Mouse (Mus musculus) embryonic facial prominence, embryonic 13.5 days (tissue): ENCODE results near the gene Car8. TPM values are rescaled to one million over a fixed set of nuclear protein-coding genes. Genes with fewer than 3 reads are reported as not detected.
"Not testable (repeated sequence)": the region's sequence is repeated elsewhere in the genome, so short reads cannot be mapped to it uniquely, and the experiment has no call there.

Experiments
- ATAC-seq: fragments of 200-750 bp; cut with Nextera tagmentation; 2 replicates; pipeline ENCODE4 v1.8.0; 2017; ENCODE audit warnings: low read depth; ENCODE audit not compliant: insufficient number of reproducible peaks, insufficient read depth, low FRiP score, low TSS enrichment
- H3K27ac ChIP-seq: fragments of 300-500 bp; sonication (generic); 2 replicates; pipeline ENCODE4 v1.5.1; 2015; ENCODE audit warnings: moderate library complexity, mild to moderate bottlenecking, inconsistent platforms
- H3K27me3 ChIP-seq: fragments of 300-500 bp; sonication (generic); 2 replicates; pipeline ENCODE4 v1.6.1; 2015; ENCODE audit warnings: mild to moderate bottlenecking, inconsistent platforms
- H3K36me3 ChIP-seq: fragments of 300-500 bp; sonication (generic); 2 replicates; pipeline ENCODE4 v1.6.1; 2015; ENCODE audit warnings: mild to moderate bottlenecking, inconsistent platforms
- H3K4me1 ChIP-seq: fragments of 300-500 bp; sonication (generic); 2 replicates; pipeline ENCODE4 v1.6.1; 2015; ENCODE audit warnings: inconsistent platforms
- H3K4me2 ChIP-seq: fragments of 300-500 bp; sonication (generic); 2 replicates; pipeline ENCODE4 v1.6.1; 2015; ENCODE audit warnings: moderate library complexity, mild to moderate bottlenecking, inconsistent platforms
- H3K4me3 ChIP-seq: fragments of 300-500 bp; sonication (generic); 2 replicates; pipeline ENCODE4 v1.5.1; 2015; ENCODE audit warnings: mild to moderate bottlenecking, inconsistent platforms
- H3K9ac ChIP-seq: fragments of 300-500 bp; sonication (generic); 2 replicates; pipeline ENCODE4 v1.6.1; 2015; ENCODE audit warnings: mild to moderate bottlenecking, inconsistent platforms
- H3K9me3 ChIP-seq: fragments of 300-500 bp; sonication (generic); 2 replicates; pipeline ENCODE4 v1.6.1; 2016; ENCODE audit warnings: inconsistent platforms
- WGBS: fragments of 180-500 bp; shearing (Covaris S2); methylation state at CpG from one replicate; pipeline ENCODE4 v1.1.7; 2015; ENCODE audit warnings: mixed read lengths; 5-methylcytosine and 5-hydroxymethylcytosine counted together
- polyA plus RNA-seq: library from polyadenylated mRNA; unstranded; fragments of >200 nt; fragmentation: Nextera tagmentation; extraction: Ambion mirVana; gene quantifications from 2 replicates; pipeline ENCODE4 v1.2.1, GENCODE M21; 2015

Car8 gene
- polyA plus RNA-seq, 1 experiment from 2014 or later, result 2.6 TPM

- no peak overlapping the region for H3K4me2 ChIP-seq
- 65% methylated on average over 5 of the region's 5 CpGs for WGBS
Measured at GRCm38 (mm10) chr4:8200081-8200480, 38.8 kb downstream of the Car8 start.

DNA sequence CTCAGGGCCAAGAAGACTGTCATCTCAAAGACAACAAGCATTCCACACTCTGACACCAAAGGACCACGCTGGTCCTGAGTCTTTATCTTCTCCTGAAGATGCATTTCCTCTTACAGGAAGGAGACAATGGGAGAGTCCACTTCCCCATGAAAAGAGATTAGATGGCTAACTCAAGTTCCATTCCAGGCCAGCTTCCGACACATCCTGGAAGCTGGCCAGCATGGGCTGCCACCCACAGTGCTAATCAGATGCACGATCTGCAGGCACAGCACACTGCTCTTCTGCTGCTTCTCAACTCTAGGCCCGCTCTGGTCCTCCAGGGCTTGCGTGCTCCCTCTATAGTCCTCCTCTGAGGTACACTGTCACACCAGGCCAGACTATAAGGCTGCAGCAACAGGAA lies 40.8 kb downstream of the Car8 start:
- ATAC-seq, result no peak
- 72% methylated on average over 5 of the region's 5 CpGs for WGBS
- no peak overlapping the region for H3K4me3 ChIP-seq

More at GRCm38 (mm10) chr4:8200081-8200480, 38.8 kb downstream of the Car8 start:
- no peak for ATAC-seq
- Histone ChIP-seq H3K27me3 (no peaks in the 10 kb centered on the region), H3K4me1 (no peaks in the 10 kb centered on the region), H3K36me3 (no peaks in the 10 kb centered on the region), H3K4me3 (no peak overlapping the region), H3K9me3 (no peaks in the 10 kb centered on the region), H3K9ac (no peak overlapping the region), H3K27ac (no peak overlapping the region)

DNA sequence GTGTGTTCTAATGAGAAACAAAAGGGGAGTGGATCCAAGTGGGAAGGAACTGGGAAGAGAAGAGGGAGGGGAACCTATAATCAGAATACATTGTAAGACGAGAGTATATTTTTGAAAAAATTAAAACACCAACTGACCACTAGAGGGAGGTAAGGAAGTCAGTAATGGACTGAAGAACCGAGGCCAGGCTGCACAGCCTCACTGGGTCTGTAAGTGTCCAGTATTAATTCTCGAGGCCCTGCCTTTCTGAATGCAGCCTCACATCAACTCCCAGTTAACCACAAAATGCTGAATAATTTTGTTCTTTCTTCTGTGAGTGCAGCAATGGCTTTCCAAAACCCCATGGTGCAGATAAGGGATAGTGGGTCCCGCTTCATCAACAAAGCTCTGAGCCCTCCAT lies 48.4 kb downstream of the Car8 start:
- no peak overlapping the region for H3K27ac ChIP-seq
- no peaks in the 10 kb centered on the region for H3K4me1 ChIP-seq
- WGBS, result 73% methylated on average over 4 of the region's 4 CpGs
- H3K4me3 ChIP-seq, result no peak overlapping the region
- no peaks in the 10 kb centered on the region for H3K27me3 ChIP-seq
- H3K36me3 ChIP-seq, result no peaks in the 10 kb centered on the region
- no peak overlapping the region for H3K9ac ChIP-seq
- no peaks in the 10 kb centered on the region for H3K9me3 ChIP-seq
- no peak for ATAC-seq
- H3K4me2 ChIP-seq, result no peak overlapping the region

More for the DNA sequence above, 40.8 kb downstream of the Car8 start:
- H3K9me3 ChIP-seq, result no peaks in the 10 kb centered on the region
- no peaks in the 10 kb centered on the region for H3K36me3 ChIP-seq
- no peak overlapping the region for H3K4me2 ChIP-seq
- no peak overlapping the region for H3K9ac ChIP-seq
- no peak overlapping the region for H3K27ac ChIP-seq
- H3K4me1 ChIP-seq, result no peaks in the 10 kb centered on the region
- H3K27me3 ChIP-seq, result no peaks in the 10 kb centered on the region

GRCm38 (mm10) chr4:8186921-8187687 lies 51.7 kb downstream of the Car8 start:
- H3K9me3 ChIP-seq, result no peaks in the 10 kb centered on the region
- H3K36me3 ChIP-seq, result no peaks in the 10 kb centered on the region
- no peaks in the 10 kb centered on the region for H3K27me3 ChIP-seq
- H3K27ac ChIP-seq, result no peak overlapping the region
- no peak for ATAC-seq
- H3K4me1 ChIP-seq, result no peaks in the 10 kb centered on the region
- H3K4me2 ChIP-seq, result no peak overlapping the region
- H3K9ac ChIP-seq, result no peak overlapping the region
- WGBS, result 79% methylated on average over 8 of the region's 8 CpGs
- no peak overlapping the region for H3K4me3 ChIP-seq

- no peak overlapping the region for H3K4me2 ChIP-seq
- no peaks in the 10 kb centered on the region for H3K36me3 ChIP-seq
- ATAC-seq, result no peak
- H3K27me3 ChIP-seq, result no peaks in the 10 kb centered on the region
- no peaks in the 10 kb centered on the region for H3K9me3 ChIP-seq
- H3K4me3 ChIP-seq, result no peak overlapping the region
- no peaks in the 10 kb centered on the region for H3K4me1 ChIP-seq
- WGBS, result 70% methylated on average over 4 of the region's 4 CpGs
- no peak overlapping the region for H3K9ac ChIP-seq
- no peak overlapping the region for H3K27ac ChIP-seq
Measured at GRCm38 (mm10) chr4:8180576-8180975, 58.3 kb downstream of the Car8 start.

DNA sequence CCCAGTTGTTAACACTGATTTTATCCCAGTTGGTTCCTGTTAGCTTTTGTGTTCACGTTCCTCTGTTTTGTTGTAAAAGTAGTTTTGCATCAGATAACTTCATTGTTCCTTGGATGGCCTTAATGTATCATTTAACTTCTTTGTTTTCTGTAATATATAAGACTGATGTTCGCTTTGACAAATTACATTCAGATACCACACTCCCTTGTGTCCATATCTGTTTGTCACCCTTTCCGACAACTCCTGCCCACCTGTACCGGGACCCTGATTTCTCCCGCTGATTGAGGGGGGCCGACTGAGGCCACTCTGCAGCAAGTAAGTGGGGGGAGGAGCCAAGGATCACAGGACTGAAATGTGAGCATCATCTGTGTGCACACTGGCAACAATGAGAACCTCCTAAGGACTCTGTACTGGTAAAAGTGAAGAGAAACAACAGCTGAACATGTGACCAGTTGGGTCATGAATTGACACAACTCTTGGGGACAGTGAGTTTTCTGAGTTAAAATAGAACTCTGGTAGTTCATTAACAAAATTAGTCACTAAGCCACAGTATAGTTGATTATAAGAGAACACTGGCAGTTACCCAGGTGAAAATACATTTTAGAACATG lies 84.1 kb downstream of the Car8 start:
- WGBS, result 73% methylated on average over 6 of the region's 6 CpGs
- no peak overlapping the region for H3K4me2 ChIP-seq
- no peaks in the 10 kb centered on the region for H3K4me1 ChIP-seq
- no peak overlapping the region for H3K27ac ChIP-seq
- no peak for ATAC-seq
- H3K27me3 ChIP-seq, result no peaks in the 10 kb centered on the region
- H3K9ac ChIP-seq, result no peak overlapping the region
- H3K9me3 ChIP-seq, result no peaks in the 10 kb centered on the region
- no peak overlapping the region for H3K4me3 ChIP-seq
- H3K36me3 ChIP-seq, result no peaks in the 10 kb centered on the region

DNA sequence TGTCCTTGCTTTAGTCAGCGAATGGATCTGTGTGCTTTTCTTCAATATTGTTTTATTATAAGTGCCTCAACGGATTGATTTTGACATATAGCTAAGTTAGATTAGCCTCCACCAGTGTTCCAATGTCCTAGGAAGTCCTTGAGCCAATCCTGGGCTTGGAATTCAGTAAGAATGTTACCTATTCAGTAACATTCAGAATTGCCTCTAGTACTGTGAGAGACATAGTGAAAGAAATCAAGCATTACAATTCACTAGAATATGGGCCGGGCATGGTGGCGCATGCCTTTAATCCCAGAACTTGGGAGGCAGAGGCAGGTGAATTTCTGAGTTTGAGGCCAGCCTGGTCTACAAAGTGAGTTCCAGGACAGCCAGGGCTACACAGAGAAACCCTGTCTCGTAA lies 84.9 kb downstream of the Car8 start:
- H3K27me3 ChIP-seq, H3K4me2 ChIP-seq, H3K9me3 ChIP-seq, H3K27ac ChIP-seq, H3K9ac ChIP-seq, H3K4me1 ChIP-seq, H3K36me3 ChIP-seq, H3K4me3 ChIP-seq, ATAC-seq: not testable (repeated sequence)
- 90% methylated on average over 5 of the region's 5 CpGs for WGBS

GRCm38 (mm10) chr4:8137403-8137802 lies 101.4 kb downstream of the Car8 start:
- Histone ChIP-seq H3K4me2 (no peak overlapping the region), H3K4me1 (no peaks in the 10 kb centered on the region), H3K36me3 (no peaks in the 10 kb centered on the region), H3K9ac (no peak overlapping the region), H3K27ac (no peak overlapping the region), H3K27me3 (no peaks in the 10 kb centered on the region), H3K4me3 (no peak overlapping the region), H3K9me3 (no peaks in the 10 kb centered on the region)
- 65% methylated on average over 2 of the region's 2 CpGs for WGBS
- ATAC-seq, result no peak

DNA sequence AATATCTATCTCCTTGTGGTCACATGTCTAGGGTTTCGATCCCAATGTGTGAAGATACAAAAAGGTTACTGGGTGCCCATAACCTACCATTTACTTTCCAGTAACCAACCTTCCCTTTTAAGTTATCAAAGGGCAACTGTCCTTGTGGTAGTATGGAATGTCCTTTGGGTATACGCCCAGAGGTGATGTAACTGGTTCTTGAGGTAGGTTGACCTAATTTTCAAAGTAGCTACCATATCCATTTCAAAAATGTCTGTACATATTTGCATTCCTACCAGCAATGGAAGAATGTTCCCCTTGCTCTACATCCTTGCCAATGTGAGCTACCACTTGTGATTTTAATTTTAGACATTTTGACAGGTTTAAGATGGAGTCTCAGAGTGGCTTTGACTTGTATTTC lies 106.8 kb downstream of the Car8 start:
- Histone ChIP-seq H3K27me3 (no peaks in the 10 kb centered on the region), H3K9me3 (no peaks in the 10 kb centered on the region), H3K9ac (no peak overlapping the region), H3K4me1 (no peaks in the 10 kb centered on the region), H3K4me3 (no peak overlapping the region), H3K27ac (no peak overlapping the region), H3K4me2 (no peak overlapping the region), H3K36me3 (no peaks in the 10 kb centered on the region)
- no peak for ATAC-seq
- WGBS, result 94% methylated on average over 2 of the region's 2 CpGs

- Histone ChIP-seq H3K36me3 (no peaks in the 10 kb centered on the region), H3K4me2 (no peak overlapping the region), H3K9me3 (0 out of 2 replicates have a peak, but pooled peaks cover 5% of the 10 kb centered on the region), H3K27me3 (no peaks in the 10 kb centered on the region), H3K27ac (no peak overlapping the region), H3K4me3 (no peak overlapping the region), H3K4me1 (no peaks in the 10 kb centered on the region), H3K9ac (no peak overlapping the region)
- no peak for ATAC-seq
- 81% methylated on average over 3 of the region's 3 CpGs for WGBS
Measured at GRCm38 (mm10) chr4:8113558-8113957, 125.3 kb downstream of the Car8 start.

DNA sequence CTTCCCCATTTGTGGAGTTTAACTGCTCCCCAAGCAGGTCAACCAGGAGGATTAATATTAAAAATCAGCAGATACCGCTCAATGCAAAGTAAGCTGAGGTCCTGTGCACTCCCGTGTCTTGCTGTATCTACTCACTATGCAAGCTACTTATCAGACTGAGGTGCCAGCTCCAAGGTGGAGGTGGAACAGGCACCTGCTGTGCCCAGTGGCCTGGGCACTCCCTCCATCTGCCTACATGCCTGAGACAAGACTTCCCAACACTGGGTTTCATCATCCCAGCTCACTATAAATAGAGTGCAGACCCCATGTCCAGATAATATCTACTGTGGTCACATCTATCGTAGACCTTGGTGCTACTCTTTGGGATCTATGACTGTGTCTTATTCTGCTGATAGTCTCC lies 127.0 kb downstream of the Car8 start:
- no peak overlapping the region for H3K27ac ChIP-seq

GRCm38 (mm10) chr4:8109906-8110567 lies 128.8 kb downstream of the Car8 start:
- H3K9me3 ChIP-seq, result no peaks in the 10 kb centered on the region
- no peak overlapping the region for H3K4me3 ChIP-seq
- no peak overlapping the region for H3K27ac ChIP-seq
- H3K4me2 ChIP-seq, result no peak overlapping the region
- no peaks in the 10 kb centered on the region for H3K27me3 ChIP-seq
- no peak overlapping the region for H3K9ac ChIP-seq
- 75% methylated on average over 16 of the region's 16 CpGs for WGBS
- H3K4me1 ChIP-seq, result no peaks in the 10 kb centered on the region
- H3K36me3 ChIP-seq, result no peaks in the 10 kb centered on the region
- ATAC-seq, result no peak

More for the DNA sequence above, 127.0 kb downstream of the Car8 start:
- Histone ChIP-seq H3K27me3 (no peaks in the 10 kb centered on the region), H3K9me3 (0 out of 2 replicates have a peak, but pooled peaks cover 5% of the 10 kb centered on the region), H3K36me3 (no peaks in the 10 kb centered on the region), H3K4me3 (no peak overlapping the region), H3K9ac (no peak overlapping the region), H3K4me1 (no peaks in the 10 kb centered on the region), H3K4me2 (no peak overlapping the region)
- ATAC-seq, result no peak
- 84% methylated on average over 3 of the region's 3 CpGs for WGBS
